Mouse (Mus musculus) MEL (cell line): ENCODE results near the gene Sorbs1. TPM values are rescaled to one million over a fixed set of nuclear protein-coding genes. Genes with fewer than 3 reads are reported as not detected.

Experiments used
- DNase-seq: peaks from one replicate; pipeline ENCODE4 v3.0.0; 2011; ENCODE audit warnings: low read depth, low spot score
- H3K27ac ChIP-seq: 2 replicates; pipeline ENCODE4 v1.5.1; 2012; ENCODE audit warnings: low read depth, mild to moderate bottlenecking, control low read depth, low read length, moderate library complexity; ENCODE audit not compliant: control insufficient read depth
- H3K27me3 ChIP-seq, 2 experiments: fragments of 150-350 bp in 1 of 2; sonication (generic) in 1 of 2; 2 replicates each; pipeline ENCODE4 v1.6.1; 2012; ENCODE audit warnings: low read length in 2 of 2, mild to moderate bottlenecking in 2 of 2, improper control_type of control experiment in 1 of 2, moderate library complexity in 1 of 2; ENCODE audit not compliant: insufficient read depth in 2 of 2, control insufficient read depth in 1 of 2
- H3K36me3 ChIP-seq, 2 experiments: 2 replicates each; pipeline ENCODE4 v1.6.1; 2012 to 2014; ENCODE audit warnings: low read length in 2 of 2, improper control_type of control experiment in 1 of 2, inconsistent platforms in 1 of 2, mild to moderate bottlenecking in 1 of 2; ENCODE audit not compliant: insufficient read depth in 2 of 2, control insufficient read depth in 1 of 2
- H3K4me1 ChIP-seq, 2 experiments: fragments of 150-350 bp in 1 of 2; sonication (generic) in 1 of 2; 2 replicates each; pipeline ENCODE4 v1.6.1; 2012; ENCODE audit warnings: low read length in 2 of 2, improper control_type of control experiment in 1 of 2, mild to moderate bottlenecking in 1 of 2; ENCODE audit not compliant: insufficient read depth in 2 of 2, control insufficient read depth in 1 of 2
- H3K4me3 ChIP-seq, 2 experiments: fragments of 150-350 bp in 1 of 2; sonication (generic) in 1 of 2; 2 replicates each; pipeline ENCODE4 v1.5.1; 2012; ENCODE audit warnings: low read depth in 2 of 2, low read length in 2 of 2, mild to moderate bottlenecking in 2 of 2, moderate library complexity in 2 of 2, control low read depth in 1 of 2, improper control_type of control experiment in 1 of 2; ENCODE audit not compliant: control insufficient read depth in 1 of 2, insufficient read depth in 1 of 2
- H3K79me2 ChIP-seq: 2 replicates; pipeline ENCODE4 v1.6.1; 2012; ENCODE audit warnings: mild to moderate bottlenecking, low read length, moderate library complexity; ENCODE audit not compliant: control insufficient read depth, poor library complexity, insufficient read depth
- H3K9ac ChIP-seq: 2 replicates; pipeline ENCODE4 v1.6.1; 2012; ENCODE audit warnings: low read depth, mild to moderate bottlenecking, control low read depth, low read length, moderate library complexity; ENCODE audit not compliant: control insufficient read depth, poor library complexity, severe bottlenecking
- H3K9me3 ChIP-seq: fragments of 150-350 bp; sonication (generic); replicated peaks from 2 replicates; pipeline ENCODE4 v1.6.1; 2012; ENCODE audit warnings: mild to moderate bottlenecking, low read length, improper control_type of control experiment, moderate library complexity; ENCODE audit not compliant: insufficient read depth
- E2F4 ChIP-seq: IDR thresholded peaks from 2 replicates; pipeline ENCODE4 v1.6.1; 2011; ENCODE audit warnings: low read depth, low read length, improper control_type of control experiment, borderline replicate concordance
- ETS1 ChIP-seq: IDR thresholded peaks from 2 replicates; pipeline ENCODE4 v1.6.1; 2012; ENCODE audit warnings: low read depth, mild to moderate bottlenecking, inconsistent platforms, low read length, improper control_type of control experiment, moderate library complexity
- GABPA ChIP-seq: IDR thresholded peaks from 2 replicates; pipeline ENCODE4 v1.6.1; 2012; ENCODE audit warnings: low read depth, mild to moderate bottlenecking, inconsistent platforms, low read length, improper control_type of control experiment, moderate library complexity
- GATA1 ChIP-seq: IDR thresholded peaks from 2 replicates; pipeline ENCODE4 v1.6.1; 2011; ENCODE audit warnings: low read depth, low read length, improper control_type of control experiment
- HCFC1 ChIP-seq: IDR thresholded peaks from 2 replicates; pipeline ENCODE4 v1.6.1; 2012; ENCODE audit warnings: low read depth, mild to moderate bottlenecking, inconsistent platforms, low read length, improper control_type of control experiment, moderate library complexity
- JUND ChIP-seq: IDR thresholded peaks from 2 replicates; pipeline ENCODE4 v1.6.1; 2011; ENCODE audit warnings: low read depth, mild to moderate bottlenecking, improper control_type of control experiment, low read length
- MAFK ChIP-seq: IDR thresholded peaks from 2 replicates; pipeline ENCODE4 v1.6.1; 2011; ENCODE audit warnings: low read depth, mild to moderate bottlenecking, low read length, improper control_type of control experiment, borderline replicate concordance
- MAX ChIP-seq: IDR thresholded peaks from 2 replicates; pipeline ENCODE4 v1.6.1; 2011; ENCODE audit warnings: low read length, improper control_type of control experiment
- MEF2A ChIP-seq: IDR thresholded peaks from 2 replicates; pipeline ENCODE4 v1.6.1; 2014; ENCODE audit warnings: low read depth, mild to moderate bottlenecking, inconsistent platforms, low read length, improper control_type of control experiment; ENCODE audit not compliant: poor library complexity, insufficient replicate concordance, severe bottlenecking; ENCODE audit errors: extremely low read depth
- MYB ChIP-seq: IDR thresholded peaks from 2 replicates; pipeline ENCODE4 v1.6.1; 2011; ENCODE audit warnings: mild to moderate bottlenecking, low read depth, low read length, improper control_type of control experiment
- POLR2AphosphoS5 ChIP-seq: IDR thresholded peaks from 2 replicates; pipeline ENCODE4 v1.6.1; 2012; ENCODE audit warnings: low read depth, borderline replicate concordance, mild to moderate bottlenecking, inconsistent platforms, low read length, moderate library complexity, mixed read lengths
- TAL1 ChIP-seq: IDR thresholded peaks from 2 replicates; pipeline ENCODE4 v1.6.1; 2012; ENCODE audit warnings: mild to moderate bottlenecking, inconsistent platforms, low read length, moderate library complexity, mixed read lengths
- ZMIZ1 ChIP-seq: IDR thresholded peaks from 2 replicates; pipeline ENCODE4 v1.6.1; 2012; ENCODE audit warnings: low read depth, mild to moderate bottlenecking, inconsistent platforms, low read length, improper control_type of control experiment, moderate library complexity
- polyA plus RNA-seq, 2 experiments: library from polyadenylated mRNA; stranded (reverse) in 1 of 2; unstranded in 1 of 2; fragments of >175 nt in 1 of 2; fragments of >200 nt in 1 of 2; gene quantifications; 2 replicates each; pipeline versions ENCODE4 v1.2.1 to v1.2.4; 2012; ENCODE audit warnings: low replicate concordance in 2 of 2, low read depth in 1 of 2; ENCODE audit not compliant: insufficient read length in 2 of 2, insufficient read depth in 1 of 2, missing spikeins in 1 of 2
- total RNA-seq: library from RNA; depleted of rRNA; stranded (reverse); fragments of 300-350 nt; gene quantifications from 2 replicates; pipeline ENCODE4 v1.2.3, GENCODE M21; 2012

Gene Sorbs1
- total and polyA plus RNA-seq, 3 experiments, result 1.3 to 5.3 TPM; not detected in 1

- Histone ChIP-seq H3K27ac (no peak overlapping the region), H3K9me3 (no peaks in the 10 kb centered on the region), H3K27me3 (no peaks in the 10 kb centered on the region), H3K4me3 (no peak overlapping the region), H3K9ac (no peak overlapping the region), H3K4me1 (no peaks in the 10 kb centered on the region), H3K36me3 (no peaks in the 10 kb centered on the region), H3K79me2 (no peaks in the 10 kb centered on the region)
- no peak for TF ChIP-seq MEF2A
- TF ChIP-seq ETS1, result no peak
- TF ChIP-seq GABPA, result no peak
- no peak for TF ChIP-seq ZMIZ1
- no peak for TF ChIP-seq HCFC1
- no peak for TF ChIP-seq GATA1
- no peak for DNase-seq
These were observed 228.9 kb downstream of the Sorbs1 start for GRCm38 (mm10) chr19:40284704-40285103.

GRCm38 (mm10) chr19:40283415-40283814 lies 230.2 kb downstream of the Sorbs1 start:
- Histone ChIP-seq H3K9ac (no peak overlapping the region), H3K9me3 (no peaks in the 10 kb centered on the region), H3K27me3 (no peaks in the 10 kb centered on the region), H3K79me2 (no peaks in the 10 kb centered on the region), H3K36me3 (no peaks in the 10 kb centered on the region)
- DNase-seq, result no peak
- TF ChIP-seq POLR2AphosphoS5, result no peak
- TF ChIP-seq, all 39 proteins: peak for 0
- Histone ChIP-seq H3K4me3 (no peak overlapping the region), H3K4me1 (no peaks in the 10 kb centered on the region), H3K27ac (no peak overlapping the region)

DNA sequence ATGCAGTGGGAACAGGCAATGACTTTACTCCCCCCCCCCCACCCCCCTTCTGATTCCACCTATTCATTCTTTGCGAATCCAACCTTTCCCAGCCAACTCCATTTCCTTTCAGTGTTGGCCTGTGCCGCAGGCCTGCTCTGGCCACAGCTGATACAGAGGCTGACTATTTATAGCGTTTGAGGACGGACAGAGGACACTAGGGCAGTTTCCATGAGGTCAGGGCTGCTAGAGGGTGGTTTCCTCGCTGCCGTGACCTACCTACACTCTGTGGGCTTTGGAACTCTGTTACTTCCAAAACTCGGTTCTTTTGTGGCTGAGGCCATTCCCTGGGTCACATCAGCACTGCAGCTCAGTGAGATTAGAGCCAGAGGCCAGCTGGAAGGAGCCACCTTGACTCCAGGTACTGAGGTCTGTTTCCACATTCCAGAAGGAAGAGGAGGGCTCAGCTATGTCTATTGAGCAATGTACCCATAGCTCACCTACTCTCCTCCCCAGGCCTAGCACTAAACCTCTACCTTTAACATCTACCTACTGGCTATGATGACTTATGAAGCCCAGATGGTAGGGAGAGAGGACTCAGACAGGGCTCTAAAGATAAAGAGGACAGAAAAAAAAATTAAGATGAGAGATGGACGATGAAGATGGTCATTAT lies 235.1 kb downstream of the Sorbs1 start:
- Histone ChIP-seq H3K27ac (no peak overlapping the region), H3K9me3 (no peaks in the 10 kb centered on the region), H3K36me3 (no peaks in the 10 kb centered on the region), H3K4me3 (no peak overlapping the region), H3K9ac (no peak overlapping the region), H3K27me3 (no peaks in the 10 kb centered on the region), H3K79me2 (no peaks in the 10 kb centered on the region), H3K4me1 (no peaks in the 10 kb centered on the region)
- TF ChIP-seq MYB, result no peak
- no peak for TF ChIP-seq MAX
- TF ChIP-seq TAL1, result no peak
- no peak for TF ChIP-seq MAFK
- no peak for TF ChIP-seq E2F4
- TF ChIP-seq JUND, result no peak
- DNase-seq, result no peak
